Mouse (Mus musculus) thymus, adult 2 months (tissue): ENCODE data around the gene Usp33.

Source experiments
- CTCF ChIP-seq: fragments of 200-500 bp; IDR thresholded peaks from 2 replicates; pipeline ENCODE4 v1.5.1; 2012; ENCODE audit warnings: mild to moderate bottlenecking, control low read depth, low read length, moderate library complexity, borderline replicate concordance; ENCODE audit not compliant: control insufficient read depth, poor library complexity, insufficient read depth; ENCODE audit errors: extremely low read depth
- POLR2A ChIP-seq: fragments of 200-500 bp; IDR thresholded peaks from 2 replicates; pipeline ENCODE4 v1.6.1; 2012; ENCODE audit warnings: mild to moderate bottlenecking, low read length, control low read depth, moderate library complexity; ENCODE audit not compliant: control insufficient read depth, poor library complexity, insufficient read depth; ENCODE audit errors: extremely low read depth

GRCm38 (mm10) chr3:152304093-152304815 lies 42.0 kb upstream of the Usp33 start:
- TF ChIP-seq POLR2A = no peak
- no peak for TF ChIP-seq CTCF
